ENCODE assay signal across 22 mouse cellular contexts in genomic region chr1:33671441-33671840, GRCm38 (mm10). TPM values are rescaled to one million over a fixed set of nuclear protein-coding genes. Genes with fewer than 3 reads are reported as not detected.
DNase-seq lines count a peak whose midpoint lies in the region; ATAC-seq and TF ChIP-seq lines count a peak whose summit lies in the region.
"Had no signal": no experiment of that assay in that cellular context is flagged by ENCODE, and none has a peak within 500 bp of the region (broad histone marks: within the 10 kb centered on the region; RNA-seq: fewer than 3 reads in every experiment).

No protein-coding gene starts in this region.

- peak overlapping the region; percentile 26; the same call in 1 of the 2 replicates for H3K4me2 ChIP-seq in liver, embryonic 13.5 days
- no peak overlapping the region for H3K4me2 ChIP-seq in liver, embryonic 11.5 days
- no peak overlapping the region for H3K4me2 ChIP-seq in liver, embryonic 16.5 days (ENCODE audit: low read depth, low read length)

- no peaks in the 10 kb centered on the region for H3K36me3 ChIP-seq in heart, adult 2 months (ENCODE audit: control insufficient read depth, insufficient read depth, low read length)
- H3K36me3 ChIP-seq in liver, embryonic 13.5 days = peaks cover 18% of the 10 kb centered on the region
- H3K36me3 ChIP-seq in liver, embryonic 11.5 days (ENCODE audit: control insufficient read depth, insufficient read depth, low read length) = peaks cover 5% of the 10 kb centered on the region
- H3K36me3 ChIP-seq in liver, embryonic 16.5 days (ENCODE audit: control insufficient read depth, insufficient read depth) = peaks cover 5% of the 10 kb centered on the region; the same call in 1 of the 2 replicates
- H3K36me3 ChIP-seq: intestine, embryonic 15.5 days had no signal

- no peak for TF ChIP-seq EP300 in heart, adult 2 months (IDR thresholded peaks at IDR 0.05; ENCODE audit: insufficient read depth, low read depth, low read length)

- no peak for TF ChIP-seq POLR2A in heart, adult 2 months (IDR thresholded peaks at IDR 0.05; ENCODE audit: insufficient read depth, low read depth, low read length)
- no peak for TF ChIP-seq POLR2A in embryonic fibroblast, embryonic 13.5 days (IDR thresholded peaks at IDR 0.05; ENCODE audit: low read depth, low read length)

- peak; percentile 66 for DNase-seq in heart, adult 11 months
- no peak for DNase-seq in heart, adult 2 months
- no peak for DNase-seq in liver, embryonic 13.5 days
- no peak for DNase-seq in liver, embryonic 11.5 days (ENCODE audit: low spot score)
- DNase-seq in right cerebral cortex, postnatal 36 days (ENCODE audit: low spot score in 2 of 2) = no peak
- DNase-seq: cerebellum, adult 18-20 months; cerebellum, postnatal 10 days; gastrocnemius, postnatal 10 days; heart, postnatal 36 days; kidney, adult 8-10 months; lung, embryonic 14.5 days; thymus, postnatal 4 days had no signal

- H3K79me2 ChIP-seq in heart, adult 2 months (replicated peaks; ENCODE audit: control insufficient read depth, insufficient read depth, low read length) = no peaks in the 10 kb centered on the region

- no peaks in the 10 kb centered on the region for H3K27me3 ChIP-seq in heart, adult 2 months (ENCODE audit: control insufficient read depth, insufficient read depth, low read length)
- H3K27me3 ChIP-seq in liver, embryonic 13.5 days = peaks cover 6% of the 10 kb centered on the region; the same call in 1 of the 2 replicates
- no peaks in the 10 kb centered on the region for H3K27me3 ChIP-seq in liver, embryonic 11.5 days (replicated peaks; ENCODE audit: control insufficient read depth, insufficient read depth, low read length)
- H3K27me3 ChIP-seq in liver, embryonic 16.5 days (ENCODE audit: control insufficient read depth, insufficient read depth, low read depth, low read length) = no peaks in the 10 kb centered on the region
- H3K27me3 ChIP-seq: CH12.LX; embryonic facial prominence, embryonic 13.5 days; hindbrain, embryonic 12.5 days; intestine, embryonic 15.5 days; limb, embryonic 13.5 days had no signal

- H3K4me1 ChIP-seq in heart, adult 2 months (ENCODE audit: control insufficient read depth, insufficient read depth, low read length) = peaks cover 2% of the 10 kb centered on the region; the same call in 1 of the 2 replicates
- peaks cover 46% of the 10 kb centered on the region for H3K4me1 ChIP-seq in liver, embryonic 13.5 days (replicated peaks)
- peaks cover 16% of the 10 kb centered on the region for H3K4me1 ChIP-seq in liver, embryonic 11.5 days (replicated peaks; ENCODE audit: control insufficient read depth, insufficient read depth, low read length)
- peaks cover 9% of the 10 kb centered on the region for H3K4me1 ChIP-seq in embryonic fibroblast, embryonic 13.5 days (ENCODE audit: control insufficient read depth, insufficient read depth, low read length)
- H3K4me1 ChIP-seq in liver, embryonic 16.5 days (ENCODE audit: control insufficient read depth, low read depth, low read length) = peaks cover 33% of the 10 kb centered on the region

- 73% methylated on average over 5 of the region's 5 CpGs for WGBS in heart, adult 2 months
- 79% methylated on average over 5 of the region's 5 CpGs for WGBS in liver, embryonic 13.5 days (ENCODE audit: insufficient replicate concordance)
- 80% methylated on average over 5 of the region's 5 CpGs for WGBS in liver, embryonic 11.5 days
- 73% methylated on average over 5 of the region's 5 CpGs for WGBS in liver, embryonic 16.5 days (ENCODE audit: insufficient replicate concordance)

- H3K9ac ChIP-seq in heart, adult 2 months (ENCODE audit: low read depth, low read length) = no peak overlapping the region
- no peak overlapping the region for H3K9ac ChIP-seq in liver, embryonic 13.5 days
- H3K9ac ChIP-seq in liver, embryonic 11.5 days (ENCODE audit: low read depth, low read length) = no peak overlapping the region
- H3K9ac ChIP-seq in liver, embryonic 16.5 days (ENCODE audit: low read depth, low read length) = no peak overlapping the region
- H3K9ac ChIP-seq: intestine, embryonic 15.5 days; limb, embryonic 13.5 days had no signal

- no peak overlapping the region for H3K27ac ChIP-seq in heart, adult 2 months
- H3K27ac ChIP-seq in liver, embryonic 13.5 days = peak overlapping the region; percentile 55; the same call in 1 of the 2 replicates
- H3K27ac ChIP-seq in liver, embryonic 11.5 days (ENCODE audit: low read depth, low read length) = no peak overlapping the region
- peak overlapping the region; percentile 68 for H3K27ac ChIP-seq in embryonic fibroblast, embryonic 13.5 days (ENCODE audit: insufficient read depth, low read length)
- peak overlapping the region; percentile 21; the same call in 1 of the 2 replicates for H3K27ac ChIP-seq in liver, embryonic 16.5 days (ENCODE audit: low read length)
- H3K27ac ChIP-seq: embryonic facial prominence, embryonic 13.5 days; intestine, embryonic 15.5 days; kidney, postnatal 0 days; limb, embryonic 13.5 days had no signal

- H3K9me3 ChIP-seq in liver, embryonic 13.5 days (replicated peaks) = no peaks in the 10 kb centered on the region
- no peaks in the 10 kb centered on the region for H3K9me3 ChIP-seq in liver, embryonic 11.5 days (ENCODE audit: control insufficient read depth, low read length)
- no peaks in the 10 kb centered on the region for H3K9me3 ChIP-seq in liver, embryonic 16.5 days (replicated peaks; ENCODE audit: control insufficient read depth, low read length)
- H3K9me3 ChIP-seq: embryonic facial prominence, embryonic 13.5 days; hindbrain, embryonic 12.5 days; intestine, embryonic 15.5 days; limb, embryonic 13.5 days had no signal

- TF ChIP-seq CTCF in heart, adult 2 months (IDR thresholded peaks at IDR 0.05) = no peak
- TF ChIP-seq CTCF in embryonic fibroblast, embryonic 13.5 days (IDR thresholded peaks at IDR 0.05; ENCODE audit: borderline replicate concordance, insufficient read depth, low read length) = no peak

- intact Hi-C loops in heart, adult 2 months (cut with DNase I) = loop anchor here (5.0 kb wide), 1 partner anchor 141 kb away; the partner anchor contains the start of gene Zfp451

- H3K4me3 ChIP-seq in heart, adult 2 months = no peak overlapping the region
- no peak overlapping the region for H3K4me3 ChIP-seq in liver, embryonic 13.5 days (replicated peaks)
- no peak overlapping the region for H3K4me3 ChIP-seq in liver, embryonic 11.5 days (ENCODE audit: low read depth, low read length)
- H3K4me3 ChIP-seq in embryonic fibroblast, embryonic 13.5 days (ENCODE audit: insufficient read depth, low read length) = no peak overlapping the region
- no peak overlapping the region for H3K4me3 ChIP-seq in liver, embryonic 16.5 days (ENCODE audit: low read depth, low read length)

- no peak for ATAC-seq in liver, embryonic 13.5 days (ENCODE audit: low read depth)
- ATAC-seq in liver, embryonic 11.5 days (replicated peaks; ENCODE audit: low FRiP score) = no peak
- no peak for ATAC-seq in liver, embryonic 16.5 days (ENCODE audit: low read depth)
- ATAC-seq: activated CD4-positive, CD25-positive, alpha-beta regulatory T cell, adult 4 months; hindbrain, postnatal 0 days; intestine, embryonic 15.5 days had no signal

RNA-seq across cellular contexts. Expression of gene Prim2, which starts 1.8 kb away (rescaled TPM):
- total RNA-seq in heart, adult 2 months (2021) = 1 to 10 TPM; 2.3 TPM
- 1.1 and 2.8 TPM in 2 replicates for polyA plus RNA-seq in heart, adult 2 months (2012; rRNA removed)
- 43.2 and 49.5 TPM in 2 replicates for polyA plus RNA-seq in liver, embryonic 13.5 days (2015; fragmentation: Nextera tagmentation; extraction: Ambion mirVana)
- polyA plus RNA-seq in liver, embryonic 11.5 days (2014; fragmentation: Nextera tagmentation; extraction: Ambion mirVana) = 62.7 and 65.4 TPM in 2 replicates
- polyA plus RNA-seq in embryonic fibroblast, embryonic 13.5 days (2011; ENCODE audit: insufficient read length, low read depth, missing spikeins) = 28.3 and 28.6 TPM in 2 replicates
- polyA plus RNA-seq in liver, embryonic 16.5 days (2015; fragmentation: Nextera tagmentation; extraction: Ambion mirVana) = 27.4 and 30.4 TPM in 2 replicates

RNA-seq across cellular contexts. Expression of gene Rab23, which starts 48.2 kb away (rescaled TPM):
- 10 to 100 TPM in 1 of 2 experiments, 1 to 10 TPM in 1; 8.1 to 10.6 TPM for total RNA-seq in heart, adult 2 months (2021)
- 5.3 and 8.2 TPM in 2 replicates for polyA plus RNA-seq in heart, adult 2 months (2012; rRNA removed)
- polyA plus RNA-seq in liver, embryonic 13.5 days (2015; fragmentation: Nextera tagmentation; extraction: Ambion mirVana) = 4.8 and 5.6 TPM in 2 replicates
- 10.1 and 11.6 TPM in 2 replicates for polyA plus RNA-seq in liver, embryonic 11.5 days (2014; fragmentation: Nextera tagmentation; extraction: Ambion mirVana)
- 77.8 and 107 TPM in 2 replicates for polyA plus RNA-seq in embryonic fibroblast, embryonic 13.5 days (2011; ENCODE audit: insufficient read length, low read depth, missing spikeins)
- 4.3 TPM in 2 replicates for polyA plus RNA-seq in liver, embryonic 16.5 days (2015; fragmentation: Nextera tagmentation; extraction: Ambion mirVana)

Comparison
In these comparisons a context has a peak if more than half of its experiments do, and no peak if none do; other contexts are left out.
1. H3K27ac ChIP-seq: peak in liver, embryonic 13.5 days (single experiment), embryonic fibroblast, embryonic 13.5 days (single experiment) and liver, embryonic 16.5 days (single experiment); none in heart, adult 2 months (single experiment) and liver, embryonic 11.5 days (single experiment).